Mouse (Mus musculus): ENCODE measurements at regions not wholly inside any gene's neighbourhood (a gene's known extent, or its start where the extent isn't known, plus 50 kb on each side); places are given as distances from the start of the nearest gene placed in this dataset.

DNA sequence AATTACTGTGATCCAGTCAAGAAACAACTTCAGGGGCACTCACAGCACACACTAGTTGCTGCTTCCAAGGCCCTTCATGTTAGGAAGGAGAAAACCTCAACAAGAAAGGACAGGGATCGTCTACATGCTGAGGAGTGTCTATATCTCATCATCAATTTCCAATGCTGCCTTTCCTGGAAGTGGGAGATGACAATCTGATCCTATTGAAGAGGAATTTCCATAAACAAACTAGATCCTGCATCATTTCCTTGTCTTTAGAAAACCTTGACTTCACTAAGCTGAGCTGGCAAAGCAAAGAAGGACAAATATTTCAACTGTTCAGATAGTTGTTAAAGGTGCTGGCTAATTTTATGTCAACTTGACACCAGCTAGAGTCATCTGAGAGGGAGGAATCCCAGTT, 83.5 kb upstream of the Rapgef5 start:
- no peak for DNase-seq (ENCODE audit: low spot score)

DNA sequence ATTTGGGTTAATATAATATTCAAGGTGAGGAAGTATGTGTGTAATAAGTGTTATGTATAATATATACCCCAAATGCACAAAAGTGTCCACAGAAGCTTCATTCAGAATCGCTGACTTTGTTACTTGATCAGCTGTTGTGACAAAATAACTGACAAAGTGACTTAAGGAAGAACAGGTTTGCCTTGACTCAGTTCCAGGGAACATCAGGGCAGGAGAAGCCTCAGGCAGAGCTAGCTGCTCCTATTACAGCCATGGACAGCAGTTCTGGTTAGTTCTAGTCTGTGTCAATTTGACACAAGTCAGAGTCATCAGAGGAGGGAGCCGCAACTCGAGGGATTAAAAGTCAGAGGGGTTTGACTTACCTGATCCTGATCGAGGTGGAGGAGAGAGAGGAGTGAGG, 79.3 kb upstream of the Rapgef5 start:
- DNase-seq (ENCODE audit: low spot score): no peak

DNA sequence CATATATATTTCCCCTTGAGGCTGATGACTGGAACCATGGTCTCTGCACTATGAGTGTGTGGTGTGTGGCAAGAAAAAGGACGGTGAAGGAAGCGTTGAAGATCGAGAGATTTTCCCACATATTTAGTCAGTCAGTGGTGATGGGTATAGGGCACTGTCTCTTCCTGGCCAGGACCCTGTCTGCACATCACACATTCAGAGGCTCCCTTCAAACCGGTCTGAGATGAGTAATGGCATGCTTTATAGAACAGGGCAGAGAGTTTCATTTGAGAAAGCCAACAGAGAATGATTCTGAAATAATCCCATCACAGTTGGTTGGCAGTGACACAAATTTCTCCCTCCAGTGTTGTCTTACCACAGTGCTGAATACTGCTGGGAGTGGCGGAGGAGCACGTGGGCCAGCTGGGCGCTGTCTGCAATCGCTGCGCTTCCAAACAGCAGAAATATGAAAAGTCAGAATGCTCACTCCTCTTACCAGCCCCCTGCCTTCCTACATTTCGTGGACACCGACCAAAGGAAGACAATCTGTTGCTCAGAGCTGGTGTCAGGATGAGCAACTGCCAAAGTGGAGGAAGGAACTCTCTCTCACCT, 77.2 kb upstream of the Rapgef5 start:
- DNase-seq (ENCODE audit: low spot score): no peak

DNA sequence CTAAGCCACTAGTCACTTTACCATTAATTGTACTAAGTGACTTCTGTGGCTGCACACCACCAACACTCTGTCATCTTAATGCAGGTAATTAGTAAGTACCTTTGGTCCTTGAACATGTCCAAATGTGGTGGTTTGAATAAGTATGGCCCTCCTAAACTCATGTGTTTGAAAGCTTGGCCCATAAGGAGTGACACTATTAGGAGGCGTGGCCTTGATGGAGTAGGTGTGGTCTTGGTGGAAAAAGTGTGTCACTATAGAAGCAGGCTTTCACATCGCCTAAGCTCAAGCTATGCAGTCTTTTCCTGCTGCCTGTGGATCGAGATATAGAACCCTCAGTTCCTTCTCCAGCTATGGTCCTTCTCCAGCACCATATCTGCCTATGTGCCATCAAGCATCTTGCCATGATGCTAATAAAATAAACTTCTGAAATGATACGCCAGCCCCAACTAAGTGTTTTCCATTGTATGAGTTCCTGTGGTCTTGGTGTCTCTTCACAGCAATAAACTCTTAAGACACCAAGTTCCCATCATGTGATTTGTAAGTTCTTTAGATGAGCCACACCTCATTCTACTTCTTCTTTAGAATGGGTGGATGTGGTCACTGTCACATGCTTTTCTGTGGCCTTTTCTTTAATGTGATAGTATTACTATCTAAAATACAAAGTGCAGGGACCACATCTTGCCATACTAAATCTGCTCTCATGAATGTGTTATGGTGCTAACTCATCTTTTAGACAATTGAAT, 71.9 kb upstream of the Rapgef5 start:
- DNase-seq (ENCODE audit: low spot score): no peak

DNA sequence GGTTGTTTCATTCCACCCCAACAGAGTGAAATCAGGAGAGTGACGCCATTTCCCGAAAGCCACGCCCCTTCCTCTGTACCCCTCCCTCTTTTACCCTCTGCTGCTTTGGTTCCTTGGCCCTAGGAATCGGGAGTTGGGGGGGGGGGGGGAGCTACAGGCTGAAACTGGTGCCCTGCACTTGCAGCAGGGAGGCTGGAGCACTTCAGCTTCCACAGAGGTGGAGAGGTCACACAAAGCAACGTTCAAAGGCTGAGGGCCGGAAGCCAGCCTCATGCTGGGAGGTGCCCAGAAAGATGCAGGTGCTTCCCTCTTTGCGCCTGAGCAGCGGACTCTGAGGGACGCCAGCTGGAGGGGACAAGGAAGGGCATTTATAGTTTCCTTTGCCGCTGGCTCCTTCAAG, 69.1 kb upstream of the Rapgef5 start:
- no peak for DNase-seq (ENCODE audit: low spot score)

DNA sequence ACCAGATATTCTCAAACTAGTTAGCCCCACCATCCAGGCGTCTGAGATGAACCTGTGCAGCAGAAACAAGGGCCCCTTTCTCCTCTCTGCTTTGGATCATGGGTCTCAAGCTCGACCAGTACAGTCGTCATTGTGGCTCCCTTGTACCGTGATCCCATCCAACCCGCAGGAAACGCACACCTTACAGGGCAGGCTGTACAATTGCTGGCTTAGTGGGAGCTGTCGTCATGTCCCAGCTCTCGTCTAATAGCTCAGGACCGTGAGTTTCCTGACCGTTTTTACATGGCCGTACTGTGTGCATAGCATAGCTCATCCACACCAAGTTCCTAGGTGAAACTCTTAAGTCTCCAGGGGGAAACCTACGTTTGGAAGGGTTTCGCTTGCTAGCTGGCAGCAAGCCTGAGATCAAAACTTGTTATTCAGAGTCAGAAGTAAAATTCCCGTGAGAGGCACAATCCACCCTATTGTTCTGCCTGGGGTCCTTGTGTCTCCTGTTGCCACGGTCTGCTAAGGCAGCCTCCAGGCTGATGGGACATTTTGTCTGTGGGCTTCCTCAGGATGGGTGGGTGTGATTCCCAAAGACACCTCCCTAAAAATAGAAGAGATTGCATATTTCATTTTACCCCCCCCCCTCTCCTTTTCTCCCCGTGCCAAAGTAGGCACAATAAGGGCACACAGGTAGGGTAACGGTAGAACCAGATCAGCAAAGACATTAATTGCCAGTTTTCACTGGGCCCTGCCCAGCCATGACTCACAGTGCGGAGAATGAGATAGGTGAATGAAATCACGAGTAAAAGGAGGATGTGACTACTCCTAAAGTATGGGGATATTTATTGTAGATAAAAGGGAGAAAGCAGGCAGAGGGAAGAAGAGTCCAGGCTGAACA, 68.2 kb upstream of the Rapgef5 start:
- DNase-seq (ENCODE audit: low spot score): no peak

DNA sequence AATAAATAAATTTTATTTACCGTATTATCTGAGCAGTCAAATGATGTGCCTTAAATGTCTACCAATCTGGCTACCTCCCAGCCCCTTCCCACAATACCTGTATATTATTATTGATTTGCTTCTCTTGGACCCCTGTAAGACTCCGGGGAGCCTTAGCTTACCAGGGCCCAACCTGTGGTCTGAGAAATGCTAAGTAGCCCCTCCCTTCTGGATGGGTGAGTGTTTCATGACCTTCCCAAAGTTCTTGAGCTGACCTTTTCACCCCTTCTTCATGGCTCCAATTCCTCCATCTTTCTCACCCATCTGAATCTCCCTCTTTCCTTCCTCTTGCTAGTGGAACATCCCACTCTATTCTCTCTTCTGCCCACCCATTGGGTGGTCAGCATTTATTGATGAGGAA, 67.2 kb upstream of the Rapgef5 start:
- DNase-seq (ENCODE audit: low spot score): no peak

DNA sequence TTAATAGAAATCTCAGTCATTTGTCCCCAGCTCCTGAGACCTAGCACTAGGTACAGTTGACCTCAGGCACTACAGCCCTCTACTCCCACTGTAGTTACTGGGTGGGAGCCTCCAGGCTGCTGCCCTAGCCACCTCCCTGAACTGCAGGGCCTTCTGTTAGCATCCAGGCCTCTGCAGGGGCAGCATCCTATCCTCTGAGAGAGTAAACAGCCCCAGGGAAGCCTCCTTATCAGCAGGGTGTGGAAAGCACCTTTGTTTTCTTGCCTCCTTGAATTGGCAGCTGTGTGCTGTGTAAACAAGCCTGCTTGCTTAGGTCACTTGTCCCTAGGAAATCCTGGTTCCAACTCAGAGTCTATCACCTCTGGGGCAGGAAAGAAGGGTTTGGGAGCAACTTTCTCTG, 66.2 kb upstream of the Rapgef5 start:
- DNase-seq (ENCODE audit: low spot score): no peak

DNA sequence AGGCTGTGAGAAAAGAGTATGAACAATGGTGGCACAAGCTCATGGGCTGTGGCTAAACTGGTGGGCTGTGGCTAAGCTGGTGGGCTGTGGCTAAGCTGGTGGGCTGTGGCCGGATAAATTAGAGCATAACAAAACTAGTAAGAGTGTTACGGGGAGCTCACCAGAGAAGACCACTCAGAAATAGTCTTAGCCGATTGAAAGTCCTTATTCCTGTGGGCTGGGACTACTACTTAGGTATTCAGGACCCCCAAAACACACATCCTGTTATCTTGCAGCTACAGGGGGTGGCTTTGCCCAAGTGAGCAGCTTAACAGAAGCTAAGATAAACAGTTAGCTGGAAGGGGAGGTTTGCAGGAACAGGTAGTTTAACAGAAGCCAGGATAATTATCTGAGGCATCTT, 65.4 kb upstream of the Rapgef5 start:
- no peak for DNase-seq (ENCODE audit: low spot score)

DNA sequence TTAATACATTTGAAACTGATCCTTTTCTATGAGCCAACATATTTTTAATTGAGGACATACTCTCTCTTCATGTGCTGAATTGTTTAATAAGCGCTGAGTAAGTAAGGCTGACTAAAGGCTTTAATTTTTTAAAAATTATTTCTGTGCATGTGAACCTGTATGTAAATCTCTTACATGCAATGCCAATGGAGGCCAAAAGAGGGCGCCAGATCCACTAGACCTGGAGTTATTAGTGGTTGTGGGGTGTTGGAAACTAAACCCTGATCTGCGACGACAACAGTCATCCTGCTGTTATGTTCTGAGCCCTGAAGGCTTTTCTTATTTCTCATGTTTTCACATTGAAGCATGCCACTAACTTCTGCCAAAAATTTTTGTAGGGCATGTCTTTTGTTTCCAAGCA, 64.8 kb upstream of the Rapgef5 start:
- DNase-seq (ENCODE audit: low spot score): no peak

DNA sequence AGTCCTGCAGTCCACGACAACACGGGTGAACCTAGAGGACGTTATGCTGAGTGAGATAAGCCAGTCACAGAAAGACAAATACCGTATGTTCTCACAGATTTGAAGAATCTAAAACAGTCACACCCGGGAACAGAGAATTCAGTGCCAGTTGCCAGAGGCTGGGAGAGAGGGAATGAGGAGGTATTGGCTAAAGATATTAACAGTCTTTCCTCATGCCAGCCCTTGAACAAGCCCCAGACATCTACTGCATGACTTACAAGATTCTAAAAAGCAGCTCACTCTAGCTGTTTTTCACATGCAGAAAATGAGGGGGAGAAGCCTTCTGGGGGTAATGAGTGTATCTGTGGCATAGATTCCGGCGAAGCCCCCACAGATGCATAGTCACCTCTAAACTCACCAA, 60.5 kb upstream of the Rapgef5 start:
- DNase-seq (ENCODE audit: low spot score): no peak

DNA sequence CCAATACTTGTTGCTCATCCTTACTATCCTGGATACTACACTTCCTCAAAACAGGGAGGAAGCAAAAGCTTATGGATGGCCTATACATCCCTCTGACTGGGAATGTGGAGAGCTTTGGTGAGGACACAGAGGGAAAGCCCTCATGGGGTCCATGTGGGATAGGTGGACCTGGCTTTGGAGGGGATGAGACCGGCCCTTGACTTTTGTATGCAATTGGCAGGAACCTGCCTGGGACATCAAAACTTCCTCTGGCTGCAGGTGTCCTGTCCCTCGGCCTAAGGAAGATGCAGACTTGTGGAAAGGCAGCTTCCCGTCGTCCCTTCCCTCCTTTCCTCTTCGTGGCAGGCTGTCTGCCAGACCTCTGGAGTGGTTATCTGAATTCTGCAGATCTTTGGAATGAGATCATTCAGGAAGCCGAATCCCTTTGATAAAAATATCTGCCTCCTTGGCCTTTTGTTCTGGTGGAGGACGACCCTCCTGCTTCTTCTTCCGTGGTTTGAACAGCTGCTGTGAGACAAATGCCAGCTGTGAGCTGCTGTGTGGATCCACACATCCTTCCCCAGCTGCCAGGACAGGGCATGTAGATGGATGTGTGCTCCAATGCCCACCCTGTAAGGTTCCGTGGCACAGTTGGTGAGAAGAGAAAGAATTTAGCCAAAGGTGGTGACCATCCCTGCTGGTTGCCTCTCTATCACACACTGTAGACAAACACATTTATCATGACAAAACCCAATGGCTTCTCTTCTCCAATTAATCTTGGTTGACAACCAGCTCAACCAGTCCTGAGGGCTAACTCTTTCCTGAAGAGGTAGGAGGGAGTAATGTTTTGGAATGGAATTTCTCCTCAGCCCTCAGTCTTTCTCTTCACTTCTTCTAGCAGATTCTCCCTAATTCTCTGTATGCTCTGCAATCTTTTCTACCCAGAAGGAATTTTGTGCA, 57.9 kb upstream of the Rapgef5 start:
- DNase-seq (ENCODE audit: low spot score): no peak

DNA sequence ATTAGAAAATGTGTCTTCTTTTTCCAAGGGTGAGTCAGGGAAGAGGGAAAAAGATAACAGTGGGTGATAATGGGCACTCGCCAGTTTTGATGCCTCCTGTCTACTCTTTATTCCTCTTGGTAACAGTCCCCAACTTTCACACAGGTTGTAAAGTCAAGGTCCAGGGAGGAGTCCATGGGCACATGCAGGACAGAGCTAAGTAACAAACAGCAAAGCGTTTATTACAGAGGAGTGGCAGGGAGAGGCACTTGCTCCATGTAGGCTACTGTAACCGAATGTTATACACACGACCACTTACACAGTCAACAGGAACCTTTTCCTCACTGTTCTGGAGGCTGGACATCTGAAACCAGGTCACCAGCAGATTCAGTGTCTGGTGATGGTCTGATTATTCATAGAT, 56.7 kb upstream of the Rapgef5 start:
- no peak for DNase-seq (ENCODE audit: low spot score)

DNA sequence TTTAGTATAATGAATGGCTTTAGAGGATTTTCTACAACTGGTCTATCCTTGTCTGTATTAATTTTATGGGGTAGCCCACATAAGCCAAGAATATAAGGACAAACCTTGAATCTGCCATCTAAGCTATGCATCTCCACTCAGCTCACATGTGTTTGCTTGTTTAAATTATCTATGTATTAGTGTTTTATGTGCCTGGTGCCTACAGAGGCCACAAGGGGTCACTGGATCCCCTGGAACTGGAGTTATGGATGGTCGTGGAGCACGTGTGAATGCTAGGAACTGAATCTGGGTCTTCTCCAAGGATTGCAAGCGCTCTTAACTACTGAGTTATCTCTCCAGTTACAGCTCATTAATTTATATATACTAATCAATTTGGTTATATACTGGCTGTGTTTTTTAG, 51.1 kb upstream of the Rapgef5 start:
- no peak for DNase-seq (ENCODE audit: low spot score)

DNA sequence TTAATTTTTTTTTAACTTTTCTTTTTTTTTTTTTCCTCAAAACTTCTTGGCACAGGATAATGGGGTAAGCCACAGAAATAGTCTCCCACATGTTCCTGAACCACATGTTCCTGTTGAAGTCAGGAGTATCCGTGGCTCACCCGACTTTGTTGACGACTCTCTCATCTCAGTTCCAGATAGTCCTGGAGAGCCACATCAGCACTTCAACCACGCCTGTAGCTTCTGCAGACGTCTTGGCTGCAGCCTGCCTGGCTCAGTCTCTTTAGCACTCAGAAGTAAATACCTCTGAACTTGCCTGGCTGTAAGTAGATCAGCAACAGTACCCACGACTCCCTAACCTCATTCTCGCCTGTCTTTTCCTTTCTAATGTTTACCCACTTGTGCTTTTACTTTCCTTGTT, 50.3 kb upstream of the Rapgef5 start:
- no peak for DNase-seq (ENCODE audit: low spot score)

All from urinary bladder, postnatal 25 days (tissue).